Mouse (Mus musculus) midbrain, embryonic 12.5 days (tissue): Measurements from ENCODE around the gene Hoxd11. TPM values are rescaled to one million over a fixed set of nuclear protein-coding genes. Genes with fewer than 3 reads are reported as not detected.

Experiments used
- ATAC-seq: fragments of 200-750 bp; cut with Nextera tagmentation; 2 replicates; pipeline ENCODE4 v1.8.0; 2017; ENCODE audit warnings: low read depth, moderate TSS enrichment, moderate library complexity; ENCODE audit not compliant: low FRiP score
- H3K27ac ChIP-seq: fragments of 300-500 bp; sonication (generic); replicated peaks from 2 replicates; pipeline ENCODE4 v1.5.1; 2016; ENCODE audit warnings: mild to moderate bottlenecking
- H3K27me3 ChIP-seq: fragments of 300-500 bp; sonication (generic); 2 replicates; pipeline ENCODE4 v1.6.1; 2016; ENCODE audit warnings: mild to moderate bottlenecking
- H3K36me3 ChIP-seq: fragments of 300-500 bp; sonication (generic); 2 replicates; pipeline ENCODE4 v1.6.1; 2016
- H3K4me1 ChIP-seq: fragments of 300-500 bp; sonication (generic); 2 replicates; pipeline ENCODE4 v1.6.1; 2016
- H3K4me2 ChIP-seq: fragments of 300-500 bp; sonication (generic); replicated peaks from 2 replicates; pipeline ENCODE4 v1.6.1; 2016; ENCODE audit warnings: mild to moderate bottlenecking, moderate library complexity
- H3K4me3 ChIP-seq: fragments of 300-500 bp; sonication (generic); 2 replicates; pipeline ENCODE4 v1.5.1; 2016; ENCODE audit warnings: mild to moderate bottlenecking
- H3K9ac ChIP-seq: fragments of 300-500 bp; sonication (generic); replicated peaks from 2 replicates; pipeline ENCODE4 v1.6.1; 2016; ENCODE audit warnings: mild to moderate bottlenecking, moderate library complexity
- H3K9me3 ChIP-seq: fragments of 300-500 bp; sonication (generic); 2 replicates; pipeline ENCODE4 v1.6.1; 2016; ENCODE audit warnings: mild to moderate bottlenecking
- WGBS: fragments of 180-500 bp; shearing (Covaris S2); methylation state at CpG from one replicate; pipeline ENCODE4 v1.1.7; 2016; 5-methylcytosine and 5-hydroxymethylcytosine counted together
- polyA plus RNA-seq: library from polyadenylated mRNA; unstranded; fragments of >200 nt; fragmentation: Nextera tagmentation; extraction: Ambion mirVana; gene quantifications from 2 replicates; pipeline ENCODE4 v1.2.1, GENCODE M21; 2016

The Hoxd11 gene
- polyA plus RNA-seq, 1 experiment from 2014 or later, result not detected

GRCm38 (mm10) chr2:74713239-74714150, 34.1 kb downstream of the Hoxd11 start:
- Histone ChIP-seq H3K4me1 (peaks cover 10% of the 10 kb centered on the region), H3K4me2 (no peak overlapping the region), H3K27me3 (peaks cover 99% of the 10 kb centered on the region), H3K9me3 (no peaks in the 10 kb centered on the region), H3K27ac (no peak overlapping the region), H3K4me3 (no peak overlapping the region), H3K9ac (no peak overlapping the region), H3K36me3 (no peaks in the 10 kb centered on the region)
- ATAC-seq, result no peak
- 5% methylated on average over 19 of the region's 19 CpGs for WGBS

- Histone ChIP-seq H3K27ac (no peak overlapping the region), H3K4me3 (no peak overlapping the region), H3K4me2 (no peak overlapping the region), H3K27me3 (peaks cover 99% of the 10 kb centered on the region), H3K9ac (no peak overlapping the region), H3K9me3 (no peaks in the 10 kb centered on the region), H3K4me1 (peaks cover 10% of the 10 kb centered on the region), H3K36me3 (no peaks in the 10 kb centered on the region)
- 2% methylated on average over 18 of the region's 18 CpGs for WGBS
- no peak for ATAC-seq
These were observed 34.9 kb downstream of the Hoxd11 start for GRCm38 (mm10) chr2:74714156-74714789.

GRCm38 (mm10) chr2:74714881-74715280, 35.5 kb downstream of the Hoxd11 start:
- peaks cover 99% of the 10 kb centered on the region for H3K27me3 ChIP-seq
- no peaks in the 10 kb centered on the region for H3K9me3 ChIP-seq
- H3K36me3 ChIP-seq, result no peaks in the 10 kb centered on the region
- H3K4me2 ChIP-seq, result no peak overlapping the region
- no peak overlapping the region for H3K27ac ChIP-seq
- ATAC-seq, result no peak
- H3K9ac ChIP-seq, result no peak overlapping the region
- peaks cover 10% of the 10 kb centered on the region for H3K4me1 ChIP-seq
- WGBS, result 0% methylated on average over 14 of the region's 14 CpGs
- no peak overlapping the region for H3K4me3 ChIP-seq

- Histone ChIP-seq H3K9ac (no peak overlapping the region), H3K4me1 (peaks cover 10% of the 10 kb centered on the region), H3K27ac (no peak overlapping the region), H3K36me3 (no peaks in the 10 kb centered on the region), H3K9me3 (no peaks in the 10 kb centered on the region), H3K27me3 (peaks cover 99% of the 10 kb centered on the region), H3K4me3 (peak overlapping the region; percentile 18; the same call in 1 of the 2 replicates), H3K4me2 (peak overlapping the region; percentile 45)
- WGBS, result 3% methylated on average over 26 of the region's 26 CpGs
- peak; percentile 79 for ATAC-seq
These were observed 36.3 kb downstream of the Hoxd11 start for GRCm38 (mm10) chr2:74715504-74716241.

- no peak overlapping the region for H3K4me2 ChIP-seq
- no peak overlapping the region for H3K9ac ChIP-seq
- H3K4me1 ChIP-seq, result peaks cover 4% of the 10 kb centered on the region; the same call in 1 of the 2 replicates
- H3K4me3 ChIP-seq, result no peak overlapping the region
- H3K27me3 ChIP-seq, result peaks cover 100% of the 10 kb centered on the region
- ATAC-seq, result no peak
- H3K36me3 ChIP-seq, result no peaks in the 10 kb centered on the region
- WGBS, result 5% methylated on average over 2 of the region's 2 CpGs
- no peak overlapping the region for H3K27ac ChIP-seq
- no peaks in the 10 kb centered on the region for H3K9me3 ChIP-seq
These were observed 41.0 kb downstream of the Hoxd11 start for GRCm38 (mm10) chr2:74720384-74720783.

- 0% methylated on average over 5 of the region's 5 CpGs for WGBS
- no peak overlapping the region for H3K27ac ChIP-seq
- peaks cover 1% of the 10 kb centered on the region; the same call in 1 of the 2 replicates for H3K4me1 ChIP-seq
- no peak overlapping the region for H3K9ac ChIP-seq
- ATAC-seq, result no peak
- no peak overlapping the region for H3K4me2 ChIP-seq
- no peak overlapping the region for H3K4me3 ChIP-seq
- H3K9me3 ChIP-seq, result no peaks in the 10 kb centered on the region
- no peaks in the 10 kb centered on the region for H3K36me3 ChIP-seq
- peaks cover 100% of the 10 kb centered on the region for H3K27me3 ChIP-seq
These were observed 41.7 kb downstream of the Hoxd11 start for GRCm38 (mm10) chr2:74720955-74721491.

- no peaks in the 10 kb centered on the region for H3K4me1 ChIP-seq
- H3K4me3 ChIP-seq, result no peak overlapping the region
- peaks cover 100% of the 10 kb centered on the region for H3K27me3 ChIP-seq
- H3K4me2 ChIP-seq, result no peak overlapping the region
- no peak overlapping the region for H3K27ac ChIP-seq
- 3% methylated on average over 6 of the region's 6 CpGs for WGBS
- H3K9me3 ChIP-seq, result no peaks in the 10 kb centered on the region
- ATAC-seq, result no peak
- no peak overlapping the region for H3K9ac ChIP-seq
- H3K36me3 ChIP-seq, result no peaks in the 10 kb centered on the region
These were observed 42.5 kb downstream of the Hoxd11 start for GRCm38 (mm10) chr2:74721882-74722281.

- ATAC-seq, result no peak
- no peak overlapping the region for H3K4me2 ChIP-seq
- 0 out of 2 replicates have a peak, but pooled peaks cover 5% of the 10 kb centered on the region for H3K4me1 ChIP-seq
- no peak overlapping the region for H3K9ac ChIP-seq
- H3K4me3 ChIP-seq, result no peak overlapping the region
- peaks cover 100% of the 10 kb centered on the region for H3K27me3 ChIP-seq
- no peaks in the 10 kb centered on the region for H3K36me3 ChIP-seq
- 5% methylated on average over 8 of the region's 8 CpGs for WGBS
- H3K9me3 ChIP-seq, result no peaks in the 10 kb centered on the region
- H3K27ac ChIP-seq, result no peak overlapping the region
These were observed 43.6 kb downstream of the Hoxd11 start for GRCm38 (mm10) chr2:74722949-74723348.

GRCm38 (mm10) chr2:74724244-74725015, 45.1 kb downstream of the Hoxd11 start:
- 6% methylated on average over 7 of the region's 7 CpGs for WGBS
- Histone ChIP-seq H3K4me3 (no peak overlapping the region), H3K9me3 (no peaks in the 10 kb centered on the region), H3K36me3 (no peaks in the 10 kb centered on the region), H3K4me1 (0 out of 2 replicates have a peak, but pooled peaks cover 5% of the 10 kb centered on the region), H3K27me3 (peaks cover 100% of the 10 kb centered on the region), H3K27ac (no peak overlapping the region), H3K4me2 (no peak overlapping the region), H3K9ac (no peak overlapping the region)
- no peak for ATAC-seq

- no peak overlapping the region for H3K27ac ChIP-seq
- H3K4me2 ChIP-seq, result no peak overlapping the region
- H3K9me3 ChIP-seq, result no peaks in the 10 kb centered on the region
- H3K36me3 ChIP-seq, result no peaks in the 10 kb centered on the region
- no peak overlapping the region for H3K9ac ChIP-seq
- WGBS, result 2% methylated on average over 17 of the region's 17 CpGs
- ATAC-seq, result no peak
- H3K4me1 ChIP-seq, result 0 out of 2 replicates have a peak, but pooled peaks cover 5% of the 10 kb centered on the region
- H3K27me3 ChIP-seq, result peaks cover 99% of the 10 kb centered on the region
- H3K4me3 ChIP-seq, result no peak overlapping the region
These were observed 45.8 kb downstream of the Hoxd11 start for GRCm38 (mm10) chr2:74725171-74725570.

- H3K27me3 ChIP-seq, result peaks cover 99% of the 10 kb centered on the region
- H3K27ac ChIP-seq, result no peak within 1 kb of the TSS
- H3K4me2 ChIP-seq, result peak within 1 kb of the TSS; percentile 14; the same call in 1 of the 2 replicates
- 0 out of 2 replicates have a peak, but pooled peaks cover 5% of the 10 kb centered on the region for H3K4me1 ChIP-seq
- H3K4me3 ChIP-seq, result peak within 1 kb of the TSS; percentile 14; the same call in 1 of the 2 replicates
- H3K9ac ChIP-seq, result no peak within 1 kb of the TSS
- no peak for ATAC-seq
- H3K36me3 ChIP-seq, result no peaks in the 10 kb centered on the region
- no peaks in the 10 kb centered on the region for H3K9me3 ChIP-seq
- WGBS, result 2% methylated on average over 5 of the region's 5 CpGs
These were observed 47.2 kb downstream of the Hoxd11 start, which contains the start of gene Gm28230 for GRCm38 (mm10) chr2:74726551-74726950. Gm28230 (plus strand) TSS chr2:74726728.
